Mouse (Mus musculus) hindbrain, embryonic 13.5 days (tissue): ENCODE measurements at regions not wholly inside any gene's neighbourhood (a gene's known extent, or its start where the extent isn't known, plus 50 kb on each side); places are given as distances from the start of the nearest gene placed in this dataset.
A peak's percentile ranks its signal among the peaks of the same experiment; 100 is the strongest.

Experiments
- ATAC-seq: fragments of 200-750 bp; cut with Nextera tagmentation; 2 replicates; pipeline ENCODE4 v1.8.0; 2017; ENCODE audit warnings: moderate TSS enrichment; ENCODE audit not compliant: low FRiP score
- H3K27ac ChIP-seq: fragments of 300-500 bp; sonication (generic); 2 replicates; pipeline ENCODE4 v1.5.1; 2015; ENCODE audit warnings: inconsistent platforms, mild to moderate bottlenecking, moderate library complexity
- H3K27me3 ChIP-seq: fragments of 300-500 bp; sonication (generic); 2 replicates; pipeline ENCODE4 v1.6.1; 2015; ENCODE audit warnings: mild to moderate bottlenecking, inconsistent platforms
- H3K36me3 ChIP-seq: fragments of 300-500 bp; sonication (generic); 2 replicates; pipeline ENCODE4 v1.6.1; 2015; ENCODE audit warnings: mild to moderate bottlenecking, inconsistent platforms
- H3K4me1 ChIP-seq: fragments of 300-500 bp; sonication (generic); replicated peaks from 2 replicates; pipeline ENCODE4 v1.6.1; 2015; ENCODE audit warnings: inconsistent platforms
- H3K4me2 ChIP-seq: fragments of 300-500 bp; sonication (generic); 2 replicates; pipeline ENCODE4 v1.6.1; 2015; ENCODE audit warnings: inconsistent platforms, mild to moderate bottlenecking, moderate library complexity
- H3K4me3 ChIP-seq: fragments of 300-500 bp; sonication (generic); 2 replicates; pipeline ENCODE4 v1.5.1; 2015; ENCODE audit warnings: mild to moderate bottlenecking, inconsistent platforms
- H3K9ac ChIP-seq: fragments of 300-500 bp; sonication (generic); 2 replicates; pipeline ENCODE4 v1.6.1; 2015; ENCODE audit warnings: mild to moderate bottlenecking, inconsistent platforms
- H3K9me3 ChIP-seq: fragments of 300-500 bp; sonication (generic); 2 replicates; pipeline ENCODE4 v1.6.1; 2016; ENCODE audit warnings: inconsistent platforms
- WGBS: fragments of 180-500 bp; shearing (Covaris S2); methylation state at CpG from one replicate; pipeline ENCODE4 v1.1.7; 2015; 5-methylcytosine and 5-hydroxymethylcytosine counted together

- Histone ChIP-seq H3K4me3 (no peak overlapping the region), H3K36me3 (no peaks in the 10 kb centered on the region), H3K4me1 (no peaks in the 10 kb centered on the region), H3K27me3 (no peaks in the 10 kb centered on the region), H3K9me3 (no peaks in the 10 kb centered on the region), H3K9ac (no peak overlapping the region), H3K4me2 (no peak overlapping the region), H3K27ac (no peak overlapping the region)
- no peak for ATAC-seq
- WGBS: 80% methylated on average over 18 of the region's 18 CpGs
These were observed 629.1 kb downstream of the Rnf144a start for GRCm38 (mm10) chr12:25785646-25786606.

GRCm38 (mm10) chr12:25784401-25784800, 630.7 kb downstream of the Rnf144a start:
- H3K4me2 ChIP-seq: no peak overlapping the region
- H3K9me3 ChIP-seq: no peaks in the 10 kb centered on the region
- H3K36me3 ChIP-seq: no peaks in the 10 kb centered on the region
- H3K4me3 ChIP-seq: no peak overlapping the region
- no peak overlapping the region for H3K27ac ChIP-seq
- H3K4me1 ChIP-seq: no peaks in the 10 kb centered on the region
- no peak for ATAC-seq
- no peak overlapping the region for H3K9ac ChIP-seq
- H3K27me3 ChIP-seq: no peaks in the 10 kb centered on the region
- WGBS: 88% methylated on average over 3 of the region's 3 CpGs

- no peak overlapping the region for H3K9ac ChIP-seq
- ATAC-seq: no peak
- no peak overlapping the region for H3K27ac ChIP-seq
- H3K4me2 ChIP-seq: no peak overlapping the region
- 0 out of 2 replicates have a peak, but pooled peaks cover 2% of the 10 kb centered on the region for H3K9me3 ChIP-seq
- WGBS: 54% methylated on average over 10 of the region's 10 CpGs
- no peak overlapping the region for H3K4me3 ChIP-seq
- no peaks in the 10 kb centered on the region for H3K36me3 ChIP-seq
- no peaks in the 10 kb centered on the region for H3K27me3 ChIP-seq
- no peaks in the 10 kb centered on the region for H3K4me1 ChIP-seq
These were observed 631.9 kb downstream of the Rnf144a start for GRCm38 (mm10) chr12:25782972-25783717.

- Histone ChIP-seq H3K36me3 (no peaks in the 10 kb centered on the region), H3K27ac (no peak overlapping the region), H3K4me1 (peaks cover 8% of the 10 kb centered on the region), H3K27me3 (no peaks in the 10 kb centered on the region), H3K9me3 (no peaks in the 10 kb centered on the region), H3K9ac (no peak overlapping the region), H3K4me3 (no peak overlapping the region), H3K4me2 (no peak overlapping the region)
- 94% methylated on average over 3 of the region's 3 CpGs for WGBS
- no peak for ATAC-seq
These were observed 643.2 kb downstream of the Rnf144a start for GRCm38 (mm10) chr12:25771856-25772255.

GRCm38 (mm10) chr12:25768644-25769043, 646.4 kb downstream of the Rnf144a start:
- H3K4me2 ChIP-seq: no peak overlapping the region
- peaks cover 13% of the 10 kb centered on the region for H3K4me1 ChIP-seq
- H3K27me3 ChIP-seq: no peaks in the 10 kb centered on the region
- no peak overlapping the region for H3K4me3 ChIP-seq
- H3K27ac ChIP-seq: no peak overlapping the region
- ATAC-seq: no peak
- no peak overlapping the region for H3K9ac ChIP-seq
- WGBS: 43% methylated on average over 5 of the region's 5 CpGs
- no peaks in the 10 kb centered on the region for H3K9me3 ChIP-seq
- H3K36me3 ChIP-seq: no peaks in the 10 kb centered on the region

GRCm38 (mm10) chr12:25763061-25763460, 652.0 kb downstream of the Rnf144a start:
- Histone ChIP-seq H3K9ac (no peak overlapping the region), H3K27me3 (no peaks in the 10 kb centered on the region), H3K4me1 (peaks cover 5% of the 10 kb centered on the region; the same call in 1 of the 2 replicates), H3K4me2 (no peak overlapping the region), H3K9me3 (peaks cover 9% of the 10 kb centered on the region; the same call in 1 of the 2 replicates), H3K4me3 (no peak overlapping the region), H3K36me3 (no peaks in the 10 kb centered on the region), H3K27ac (no peak overlapping the region)
- 93% methylated on average over 1 of the region's 1 CpGs for WGBS
- no peak for ATAC-seq

- Histone ChIP-seq H3K4me2 (no peak overlapping the region), H3K4me1 (no peaks in the 10 kb centered on the region), H3K27ac (no peak overlapping the region), H3K4me3 (no peak overlapping the region), H3K36me3 (no peaks in the 10 kb centered on the region), H3K27me3 (no peaks in the 10 kb centered on the region), H3K9me3 (peaks cover 9% of the 10 kb centered on the region; the same call in 1 of the 2 replicates), H3K9ac (no peak overlapping the region)
- no peak for ATAC-seq
- 67% methylated on average over 5 of the region's 5 CpGs for WGBS
These were observed 658.0 kb downstream of the Rnf144a start for GRCm38 (mm10) chr12:25757014-25757413.

GRCm38 (mm10) chr12:25733801-25734200, 636.9 kb upstream of the Id2 start:
- no peak for ATAC-seq
- 70% methylated on average over 2 of the region's 2 CpGs for WGBS

GRCm38 (mm10) chr12:25725774-25726173, 628.8 kb upstream of the Id2 start:
- ATAC-seq: no peak
- Histone ChIP-seq H3K4me2 (no peak overlapping the region), H3K36me3 (no peaks in the 10 kb centered on the region), H3K27me3 (no peaks in the 10 kb centered on the region), H3K27ac (no peak overlapping the region), H3K9me3 (no peaks in the 10 kb centered on the region), H3K4me1 (no peaks in the 10 kb centered on the region), H3K9ac (no peak overlapping the region), H3K4me3 (no peak overlapping the region)
- WGBS: 46% methylated on average over 2 of the region's 2 CpGs

More at GRCm38 (mm10) chr12:25733801-25734200, 636.9 kb upstream of the Id2 start:
- Histone ChIP-seq H3K36me3 (no peaks in the 10 kb centered on the region), H3K27me3 (no peaks in the 10 kb centered on the region), H3K4me1 (no peaks in the 10 kb centered on the region), H3K9ac (no peak overlapping the region), H3K4me2 (no peak overlapping the region), H3K27ac (no peak overlapping the region), H3K9me3 (0 out of 2 replicates have a peak, but pooled peaks cover 4% of the 10 kb centered on the region), H3K4me3 (no peak overlapping the region)

- Histone ChIP-seq H3K9me3 (no peaks in the 10 kb centered on the region), H3K9ac (no peak overlapping the region), H3K4me2 (no peak overlapping the region), H3K4me1 (no peaks in the 10 kb centered on the region), H3K4me3 (no peak overlapping the region), H3K27ac (no peak overlapping the region), H3K27me3 (0 out of 2 replicates have a peak, but pooled peaks cover 3% of the 10 kb centered on the region), H3K36me3 (no peaks in the 10 kb centered on the region)
- ATAC-seq: no peak
- WGBS: 96% methylated on average over 1 of the region's 1 CpGs
These were observed 614.2 kb upstream of the Id2 start for GRCm38 (mm10) chr12:25711186-25711585.

GRCm38 (mm10) chr12:25703023-25703400, 606.1 kb upstream of the Id2 start:
- WGBS: 13% methylated on average over 6 of the region's 6 CpGs
- H3K4me2 ChIP-seq: peak overlapping the region; percentile 50
- H3K9me3 ChIP-seq: no peaks in the 10 kb centered on the region
- H3K36me3 ChIP-seq: no peaks in the 10 kb centered on the region
- peak overlapping the region; percentile 23 for H3K4me3 ChIP-seq
- peak; percentile 39; the same call in 1 of the 2 replicates for ATAC-seq
- H3K27ac ChIP-seq: peak overlapping the region; percentile 53
- H3K4me1 ChIP-seq: peaks cover 11% of the 10 kb centered on the region
- H3K9ac ChIP-seq: peak overlapping the region; percentile 55; the same call in 1 of the 2 replicates
- no peaks in the 10 kb centered on the region for H3K27me3 ChIP-seq
